Mouse (Mus musculus): Measurements from ENCODE around the gene Ror1.

Gene Ror1

DNA sequence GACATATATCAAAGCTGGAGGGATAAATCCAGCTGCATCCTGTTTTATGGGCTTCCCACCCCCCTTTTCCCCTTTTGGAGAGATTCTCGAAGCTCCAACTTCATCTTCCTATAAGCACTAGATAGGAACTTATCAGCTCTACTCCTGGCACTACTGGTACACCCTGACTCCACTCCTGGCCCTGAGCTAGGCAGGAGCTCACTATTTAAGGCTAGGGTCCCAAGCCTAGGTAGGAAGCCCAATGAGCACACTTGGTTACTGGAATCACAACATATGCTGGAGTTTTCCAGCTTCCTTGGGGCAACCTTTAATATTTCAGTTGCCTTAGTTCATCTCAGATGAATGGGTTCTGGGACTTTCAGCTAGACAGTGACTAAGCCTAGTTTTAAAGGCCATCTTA is 156.5 kb downstream of the Ror1 start:
- DNase-seq (ENCODE audit: low spot score): no peak

DNA sequence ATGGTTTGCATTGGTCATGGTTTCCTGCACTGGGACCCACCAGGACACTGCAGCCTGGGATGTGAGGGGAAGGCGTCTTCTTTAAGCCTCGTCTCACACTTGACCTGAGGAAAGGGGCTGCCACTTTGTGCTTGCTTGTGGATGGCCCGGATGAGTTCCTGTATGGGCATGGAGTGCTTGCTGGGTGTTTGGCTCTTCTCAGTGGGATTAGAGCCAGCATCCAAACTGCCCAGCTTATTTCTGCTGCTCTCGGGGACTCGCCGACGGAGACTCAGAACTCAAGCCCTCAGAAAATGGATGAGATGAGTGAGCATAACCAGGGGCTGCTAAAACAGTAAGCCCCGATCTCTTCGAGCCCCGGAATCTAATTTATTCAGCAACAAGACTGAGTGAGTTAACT is 157.1 kb downstream of the Ror1 start:
- no peak for DNase-seq (ENCODE audit: low spot score)

DNA sequence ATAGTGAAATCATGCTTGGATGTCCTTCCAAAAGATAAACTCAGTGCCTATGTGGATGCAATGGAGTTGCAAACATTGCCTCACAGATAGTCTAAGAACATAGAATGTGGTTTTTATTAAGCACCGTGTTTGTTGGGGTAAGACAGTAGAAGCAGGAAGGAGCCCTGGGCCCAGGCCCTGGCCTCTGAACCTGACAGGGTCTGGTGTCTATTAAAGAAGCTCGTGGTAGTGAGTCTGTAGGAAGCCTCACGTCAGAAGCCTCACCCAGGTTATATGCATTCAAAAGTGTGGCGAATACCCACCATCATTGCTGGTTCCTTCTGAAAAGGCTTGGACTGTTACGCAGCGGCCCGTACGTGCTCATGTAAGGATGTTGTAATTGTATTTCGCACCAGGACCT is 157.8 kb downstream of the Ror1 start:
- DNase-seq (ENCODE audit: low spot score): no peak

DNA sequence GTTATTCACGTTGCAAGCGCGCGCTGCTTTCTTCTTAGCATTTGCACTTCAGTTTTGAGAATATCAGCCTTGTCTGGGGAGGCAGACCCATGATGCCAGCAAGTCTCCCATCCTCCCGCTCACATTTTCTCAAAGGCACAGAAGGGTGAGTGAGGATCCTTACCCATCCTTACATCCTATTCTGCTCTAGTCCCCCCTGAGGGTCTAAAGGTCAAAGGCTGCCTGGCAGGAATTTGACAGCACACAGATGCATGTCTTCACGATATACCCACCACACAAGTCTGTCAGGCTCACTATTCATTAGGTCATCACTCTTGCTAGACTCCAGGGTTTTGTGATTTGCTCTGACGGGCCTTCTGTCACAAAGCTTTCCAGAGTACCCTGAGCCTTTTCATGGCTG is 158.2 kb downstream of the Ror1 start:
- DNase-seq (ENCODE audit: low spot score): no peak

DNA sequence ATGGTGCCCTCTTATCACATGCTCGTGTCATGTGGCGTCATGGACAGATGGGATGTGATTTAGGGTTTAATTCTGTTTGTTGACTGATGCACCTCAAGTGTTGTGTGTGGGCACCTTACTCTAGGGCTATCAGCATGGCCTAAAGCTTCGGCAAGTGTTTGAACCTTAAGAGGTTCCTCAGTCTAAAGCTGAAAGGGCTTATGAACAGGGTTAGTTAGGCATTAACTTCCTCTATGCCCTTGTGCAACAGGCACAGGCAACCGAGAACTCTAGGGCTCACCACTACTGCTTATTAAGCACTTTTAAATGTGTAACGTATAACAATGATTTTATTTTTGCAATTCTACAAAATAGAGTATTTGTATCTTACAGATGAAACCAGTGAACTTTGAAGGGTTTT is 162.9 kb downstream of the Ror1 start:
- DNase-seq (ENCODE audit: low spot score): peak; percentile 18

DNA sequence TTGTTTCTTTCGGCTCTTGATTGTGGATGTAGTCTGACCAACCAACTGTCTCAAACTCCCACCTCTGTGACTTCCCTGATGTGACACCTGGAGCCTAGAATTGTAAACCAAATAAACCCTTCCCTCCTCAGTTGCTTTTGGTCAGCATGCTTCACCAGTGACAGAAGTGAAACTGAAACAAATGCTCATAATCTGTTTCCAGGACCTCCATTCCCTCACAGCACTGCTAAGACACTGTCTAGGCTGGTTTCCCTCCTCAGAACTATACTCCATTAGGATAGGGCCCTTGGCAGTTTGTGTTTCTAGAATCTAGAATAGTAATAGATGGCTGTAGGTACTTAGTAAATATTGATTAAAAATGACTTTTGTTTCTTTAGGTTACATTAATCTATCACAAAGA is 168.3 kb downstream of the Ror1 start:
- no peak for DNase-seq (ENCODE audit: low spot score)

DNA sequence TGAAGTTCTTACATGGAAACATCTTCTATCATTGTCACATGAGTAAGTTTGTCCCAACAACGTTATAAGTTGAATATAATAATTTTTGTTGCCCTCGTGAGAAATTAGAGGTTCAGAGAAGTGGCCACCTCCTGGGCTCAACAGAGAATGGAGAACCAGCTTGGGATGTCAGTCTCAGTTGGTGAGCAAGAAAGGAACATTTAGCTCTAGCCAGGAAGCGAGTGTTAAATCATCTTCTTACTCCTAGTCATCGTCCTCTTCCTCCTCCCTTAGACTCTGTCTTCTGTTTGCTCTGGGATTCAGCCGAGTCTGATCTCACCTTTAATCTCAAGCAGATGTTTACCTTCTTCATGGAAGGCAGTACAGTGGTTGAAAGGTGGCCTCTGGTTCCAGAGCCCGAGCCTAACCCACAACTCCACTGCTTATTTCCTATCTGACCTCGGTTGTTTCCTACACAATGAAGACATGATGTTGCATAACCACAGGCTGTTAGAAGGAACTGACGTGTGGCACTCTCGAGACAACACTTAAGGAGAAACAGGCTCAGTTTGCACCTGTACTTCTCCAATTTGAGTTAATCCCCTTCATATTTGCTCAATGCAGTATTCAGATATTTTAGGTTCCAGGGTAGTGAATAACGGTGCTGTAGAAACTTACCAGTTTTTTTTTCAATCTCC is 175.6 kb downstream of the Ror1 start:
- peak; percentile 8 for DNase-seq (ENCODE audit: low spot score)

DNA sequence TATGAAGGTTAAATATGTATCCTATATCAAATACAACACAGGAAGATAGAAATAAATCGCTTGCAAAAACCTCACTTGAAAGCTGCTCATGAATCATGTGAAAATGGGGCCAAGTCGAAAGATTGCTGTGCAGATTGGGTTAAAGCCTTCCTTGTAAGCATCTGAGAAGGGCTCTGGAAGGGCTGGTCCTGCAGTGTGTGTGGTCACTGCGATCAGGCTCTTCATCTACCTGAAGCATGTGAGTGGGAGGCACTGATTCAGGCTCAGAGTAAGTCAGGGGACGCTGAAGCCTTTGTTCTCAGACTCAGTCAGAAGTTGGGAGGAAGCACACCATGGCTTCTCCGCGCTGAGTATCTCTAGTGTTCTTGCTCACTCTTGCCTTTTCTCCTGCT is 176.1 kb downstream of the Ror1 start:
- DNase-seq (ENCODE audit: low spot score): no peak

DNA sequence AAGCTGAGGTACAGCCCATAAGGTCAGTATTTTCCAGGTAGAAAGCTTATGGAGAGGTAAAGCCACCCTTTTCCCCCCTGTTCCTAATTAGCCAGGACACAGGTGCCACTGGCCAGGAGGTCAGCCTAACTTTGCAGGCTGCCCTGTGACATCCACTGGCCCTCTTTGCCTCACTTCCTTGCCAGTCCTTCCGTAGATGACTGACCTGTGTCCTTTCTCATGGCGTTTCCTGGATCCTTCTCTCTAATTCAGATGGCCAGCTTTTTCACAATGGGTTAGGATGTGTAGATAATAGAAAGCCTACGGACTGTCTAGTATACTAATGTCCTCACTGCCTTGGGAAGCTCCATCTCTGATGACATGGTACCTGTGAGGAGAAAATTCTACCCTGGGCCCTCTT is 177.8 kb downstream of the Ror1 start:
- DNase-seq (ENCODE audit: low spot score): no peak

DNA sequence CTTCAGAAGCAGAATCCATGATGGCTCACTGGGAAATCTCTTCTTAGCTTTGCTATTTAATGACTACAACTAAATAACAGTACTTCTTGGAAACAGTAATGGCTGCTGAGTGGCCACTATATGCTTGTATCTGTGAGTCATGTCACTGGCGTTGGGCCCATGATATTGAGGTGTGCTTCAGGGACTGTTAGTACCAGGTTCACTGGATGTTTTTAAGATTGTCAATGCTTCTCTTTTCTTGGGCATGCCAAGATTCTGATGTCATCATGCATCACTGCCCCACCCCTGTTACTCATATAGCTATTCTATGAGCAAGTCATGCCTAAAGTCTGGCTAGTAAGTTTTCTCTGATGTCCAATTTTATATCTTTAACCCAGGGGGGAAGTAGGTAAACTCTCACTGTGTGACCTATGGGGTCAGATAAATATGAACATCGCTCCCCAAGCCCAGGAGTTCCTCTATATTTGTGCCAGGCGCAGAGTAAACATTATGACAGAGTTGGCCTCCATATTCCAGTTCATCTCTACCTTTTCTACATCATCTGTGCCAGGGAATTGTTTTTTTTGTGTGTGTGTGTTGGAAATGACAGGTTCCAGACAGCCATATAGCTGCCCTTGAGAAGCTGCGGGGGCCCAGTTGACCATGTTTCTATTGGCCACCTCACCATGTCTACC is 178.4 kb downstream of the Ror1 start:
- DNase-seq (ENCODE audit: low spot score): no peak

DNA sequence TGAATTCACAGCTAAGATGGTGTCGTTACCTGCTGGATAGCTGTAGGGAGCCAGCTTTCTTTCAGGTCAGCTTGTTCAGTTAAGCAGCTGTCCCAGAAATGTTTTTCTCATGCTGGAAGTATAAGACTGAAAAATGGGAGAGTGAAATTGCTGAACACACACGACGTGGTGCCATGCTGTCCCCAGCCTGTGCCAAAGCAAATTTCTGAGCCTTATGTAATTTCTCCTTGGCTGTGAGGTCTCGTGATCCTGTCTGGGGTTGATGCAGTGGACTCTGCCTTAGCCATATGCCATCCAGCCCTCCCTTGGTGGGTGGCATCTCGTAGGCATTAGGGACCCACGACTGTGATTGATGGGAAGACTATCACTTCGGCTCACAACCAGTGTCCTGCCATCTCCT is 180.9 kb downstream of the Ror1 start:
- no peak for DNase-seq (ENCODE audit: low spot score)

DNA sequence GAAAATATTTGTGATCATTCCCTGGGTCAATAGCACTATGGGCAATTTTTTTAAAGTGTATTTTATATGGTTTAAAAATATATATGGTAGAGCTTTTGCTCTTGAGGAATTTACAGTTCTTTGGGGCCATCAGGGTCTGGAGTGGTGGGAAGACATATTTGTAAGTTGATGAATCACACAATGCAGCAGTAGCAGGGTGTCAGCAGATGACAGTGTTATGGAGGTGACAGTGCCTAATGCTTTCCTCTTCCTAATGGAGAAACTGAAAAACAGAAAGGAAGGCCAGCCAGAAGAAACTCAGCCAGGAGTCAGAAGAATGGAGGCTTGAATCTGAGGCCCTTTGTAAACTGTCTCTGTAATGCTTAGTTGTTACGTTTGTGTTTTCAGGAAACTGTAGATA is 181.4 kb downstream of the Ror1 start:
- DNase-seq (ENCODE audit: low spot score): no peak

DNA sequence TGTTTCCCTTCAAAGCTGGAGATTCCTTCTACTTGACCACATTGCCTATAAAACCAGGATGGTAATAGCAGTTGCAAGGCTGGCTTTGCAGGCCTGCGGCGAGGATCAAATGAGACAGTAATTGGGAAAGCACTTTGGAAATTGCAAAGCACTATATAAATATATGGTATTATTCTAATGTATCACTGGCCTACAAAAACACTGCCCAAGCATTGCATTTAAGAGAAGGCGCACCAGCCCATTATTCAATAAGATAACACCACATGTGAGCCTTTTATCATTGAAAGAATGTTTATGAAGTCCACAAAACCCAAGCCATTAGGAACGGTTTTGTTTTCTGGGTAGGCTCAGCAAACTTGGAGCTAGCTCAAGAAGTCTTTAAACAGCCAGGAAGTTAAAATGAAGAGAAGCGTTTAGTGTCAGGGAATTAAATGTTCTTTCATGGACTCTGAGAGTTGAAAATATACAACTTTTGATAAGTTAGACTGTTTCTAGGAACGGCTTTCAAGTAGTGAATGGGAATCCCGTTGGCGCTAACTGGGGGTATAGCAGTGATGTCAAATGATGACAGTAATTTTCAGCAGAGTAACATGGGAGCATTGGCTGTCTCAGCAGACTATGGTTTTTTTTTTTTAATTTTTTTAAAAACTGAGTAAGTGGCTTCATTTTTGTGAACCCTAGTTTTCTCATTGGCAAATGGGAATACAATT is 187.7 kb downstream of the Ror1 start:
- DNase-seq (ENCODE audit: low spot score): no peak

DNA sequence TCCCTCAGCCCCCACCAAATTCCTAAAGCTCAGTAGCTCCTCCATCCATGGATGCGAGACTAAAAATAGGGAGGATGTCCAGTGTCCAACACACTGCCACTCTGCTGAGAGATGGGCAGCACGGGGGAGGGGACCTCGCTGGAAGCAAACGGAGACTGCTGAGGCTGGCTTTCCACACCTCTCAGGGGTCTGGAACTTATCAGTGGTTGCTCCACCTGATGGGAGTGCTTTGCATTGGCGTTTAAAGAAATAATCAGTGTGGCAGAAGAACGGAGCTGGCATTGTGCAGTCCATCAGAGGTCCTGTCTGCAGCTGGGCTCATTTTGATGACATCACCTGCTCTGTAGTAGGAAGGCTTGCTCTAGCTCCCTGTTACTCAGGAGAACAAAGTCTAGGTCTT is 188.9 kb downstream of the Ror1 start:
- no peak for DNase-seq (ENCODE audit: low spot score)

DNA sequence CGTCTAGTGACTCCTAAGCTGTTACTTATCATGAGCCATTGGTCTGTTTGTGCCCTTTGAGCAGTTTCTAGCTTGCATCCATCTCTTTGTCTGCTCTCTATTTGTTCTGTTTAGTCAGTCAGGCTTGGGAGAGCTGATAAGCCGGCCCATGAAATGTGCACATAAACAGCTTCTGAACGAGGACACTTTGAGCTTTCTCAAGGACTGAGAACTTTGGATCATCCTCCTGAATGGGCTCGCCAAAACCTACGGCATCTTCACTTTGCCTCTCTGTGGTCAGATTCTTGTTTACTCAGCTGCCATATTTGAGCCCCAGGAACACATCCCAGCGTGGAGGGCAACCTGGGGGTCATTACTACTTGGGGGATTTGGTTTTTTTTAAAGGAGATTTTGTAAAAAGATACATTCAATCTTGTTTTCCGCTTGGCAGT is 190.5 kb downstream of the Ror1 start:
- no peak for DNase-seq (ENCODE audit: low spot score)

DNA sequence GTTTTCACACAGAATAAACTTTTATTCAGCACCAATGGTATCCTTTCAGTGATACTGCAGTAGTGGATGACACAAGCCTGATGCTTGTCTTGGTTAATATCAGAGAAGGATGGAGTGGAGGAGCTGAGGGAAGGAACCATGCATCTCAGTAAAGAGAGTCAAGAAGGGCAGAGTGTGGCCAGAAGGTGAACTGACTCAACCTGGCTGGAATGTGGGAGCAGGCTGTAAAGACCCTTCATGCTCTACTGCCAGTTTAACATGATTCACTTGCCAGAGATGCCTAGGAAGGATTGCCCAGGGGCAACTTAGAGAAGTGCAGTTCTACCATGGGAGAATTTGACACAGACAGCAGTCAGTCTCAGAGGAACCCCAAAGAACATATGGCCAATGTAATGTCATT is 191.2 kb downstream of the Ror1 start:
- no peak for DNase-seq (ENCODE audit: low spot score)

DNA sequence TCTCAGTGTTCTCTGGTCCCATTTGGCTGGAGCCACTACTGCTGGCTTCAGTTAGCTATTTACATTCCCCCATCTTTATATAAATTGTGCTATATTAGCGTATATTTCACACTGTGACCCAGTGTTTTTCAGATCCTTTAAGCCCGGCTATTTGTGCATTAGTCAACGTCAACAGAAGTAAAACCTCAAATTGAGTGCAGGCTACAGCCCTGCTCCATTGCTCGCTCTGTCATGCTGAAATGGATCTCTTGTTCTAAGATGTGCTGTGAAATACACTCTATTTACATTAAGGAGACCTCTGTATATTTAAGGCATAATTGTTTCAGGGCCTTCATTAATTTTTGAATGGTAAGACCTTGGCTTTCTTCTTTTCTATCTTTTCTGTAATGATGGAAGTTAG is 192.2 kb downstream of the Ror1 start:
- no peak for DNase-seq (ENCODE audit: low spot score)

DNA sequence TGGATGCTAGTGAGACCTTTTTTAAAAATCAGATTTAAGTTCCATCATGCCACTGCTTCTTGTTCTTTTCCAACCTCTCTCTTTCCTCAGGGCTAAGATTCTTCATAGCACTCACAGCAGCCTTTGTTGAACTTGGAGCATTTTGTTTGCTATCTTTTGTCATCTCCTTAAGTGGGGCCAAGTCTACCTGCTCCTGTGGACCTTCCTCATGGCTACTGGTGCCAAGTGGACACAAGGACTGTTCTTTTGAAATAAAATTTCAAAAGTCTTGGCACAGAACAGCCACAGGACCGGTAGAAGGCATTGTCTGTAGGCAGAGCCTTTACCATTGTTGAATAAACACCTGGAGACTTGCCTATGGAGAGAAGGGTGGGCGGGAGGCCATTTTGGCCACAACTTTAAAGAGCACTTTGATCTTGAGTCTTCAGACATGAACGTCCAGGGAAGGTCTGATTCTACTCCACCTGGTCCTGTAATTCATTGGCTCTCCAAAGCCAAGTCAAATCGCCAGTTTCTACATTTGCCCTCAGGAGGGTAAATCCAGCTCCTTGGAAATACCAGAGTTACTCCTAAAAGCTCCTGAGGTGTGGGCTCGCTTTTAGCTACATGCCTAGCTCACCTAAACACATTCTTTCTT is 195.5 kb downstream of the Ror1 start:
- DNase-seq (ENCODE audit: low spot score): no peak

DNA sequence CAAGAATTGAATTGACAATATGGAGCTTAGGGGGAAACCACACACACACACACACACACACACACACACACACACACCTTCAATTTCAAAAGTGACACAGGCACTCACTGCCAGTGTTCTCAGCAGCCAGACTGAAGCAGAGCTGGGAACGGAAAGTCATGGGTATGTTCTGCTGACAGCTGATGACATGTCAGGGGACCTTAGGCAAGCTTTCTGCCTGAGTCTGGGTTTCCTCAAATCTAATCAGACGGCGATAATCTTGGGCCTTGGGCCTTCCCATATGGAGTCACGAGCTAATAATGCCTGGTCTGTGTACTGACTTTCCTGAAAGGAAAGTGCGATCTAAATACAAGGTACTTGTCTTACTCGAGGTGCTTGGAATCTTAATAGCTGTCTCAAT is 202.1 kb downstream of the Ror1 start:
- no peak for DNase-seq (ENCODE audit: low spot score)

DNA sequence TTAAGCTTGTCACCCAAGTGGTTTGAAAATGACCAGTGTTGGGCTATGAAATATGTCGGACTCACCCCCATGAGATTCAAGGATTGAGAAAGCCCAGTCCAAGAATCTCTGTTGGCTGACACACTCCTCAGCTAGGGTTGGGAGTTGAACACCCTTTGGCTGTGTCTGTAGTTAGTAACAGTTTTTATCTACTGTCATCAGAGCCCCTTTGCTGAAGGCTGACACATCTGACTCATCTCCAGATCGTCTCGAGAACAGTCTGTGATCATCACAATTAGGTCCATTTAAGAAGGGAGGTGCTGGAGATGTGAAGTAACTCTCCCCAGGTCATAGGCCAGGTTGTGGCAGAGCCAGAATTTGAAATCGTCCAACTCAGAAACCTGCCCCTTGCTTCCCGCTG is 203.0 kb downstream of the Ror1 start:
- DNase-seq (ENCODE audit: low spot score): no peak

DNA sequence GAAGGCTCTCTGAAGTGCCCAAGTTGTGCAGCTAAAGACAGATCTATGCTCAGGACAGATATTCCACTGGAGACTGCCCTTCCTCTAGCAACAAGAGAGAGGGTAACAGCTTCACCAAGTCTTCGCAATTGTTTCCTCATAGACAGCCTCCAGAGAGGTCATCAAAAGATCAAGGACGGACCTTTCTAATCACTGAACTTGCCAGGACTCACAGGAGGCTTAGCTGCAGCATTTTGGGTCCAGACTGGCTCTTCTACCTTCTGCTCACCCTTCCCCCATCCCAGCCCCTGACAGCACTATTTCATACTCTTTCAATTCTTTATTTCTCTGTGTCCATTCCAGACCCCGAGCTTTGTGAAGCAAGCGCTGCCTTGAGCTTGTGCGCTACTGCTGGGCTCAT is 204.6 kb downstream of the Ror1 start:
- no peak for DNase-seq (ENCODE audit: low spot score)

DNA sequence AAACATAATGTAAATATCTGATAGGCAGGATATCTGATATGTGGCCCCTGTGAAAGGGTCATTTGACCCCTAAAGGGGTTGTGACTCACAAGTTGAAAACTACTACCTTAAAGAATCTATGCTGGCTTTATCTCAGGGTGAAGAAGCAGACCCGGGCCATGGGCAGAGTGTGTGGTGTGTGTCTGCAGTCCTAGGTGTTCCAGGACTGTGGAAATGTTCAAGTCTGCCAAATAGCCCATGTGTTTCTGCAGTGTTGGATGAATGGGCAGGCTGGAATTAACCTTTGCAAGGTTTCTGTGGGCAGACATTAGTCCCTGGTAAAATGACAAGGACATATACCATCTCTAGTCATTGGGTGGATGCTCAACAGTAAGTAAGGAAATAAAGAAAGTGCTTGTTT is 205.8 kb downstream of the Ror1 start:
- no peak for DNase-seq (ENCODE audit: low spot score)

DNA sequence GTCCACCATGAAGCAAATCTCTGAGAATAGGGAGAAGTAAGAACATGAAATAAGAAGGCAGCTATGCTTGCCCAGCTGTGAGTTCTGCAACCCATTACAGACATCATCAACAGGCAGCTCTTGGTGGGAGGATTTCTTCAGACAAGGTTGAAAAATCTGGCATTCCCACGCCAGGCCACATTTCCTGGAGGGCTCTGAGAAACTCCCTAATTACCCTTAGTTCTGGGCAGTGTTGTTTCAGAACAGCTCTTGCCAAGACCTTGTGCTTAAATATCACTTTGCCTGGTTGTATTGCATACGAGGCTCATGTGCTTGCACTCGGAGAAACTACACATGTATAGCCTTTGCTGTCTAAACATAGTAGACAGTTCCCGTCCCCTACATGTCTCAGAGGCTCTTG is 211.8 kb downstream of the Ror1 start:
- no peak for DNase-seq (ENCODE audit: low spot score)

All from lung, postnatal 25 days (tissue).